Mouse (Mus musculus) hindbrain, embryonic 11.5 days (tissue): Measurements from ENCODE around the gene Ykt6. TPM values are rescaled to one million over a fixed set of nuclear protein-coding genes. Genes with fewer than 3 reads are reported as not detected.

ENCODE experiments used
- ATAC-seq: fragments of 200-750 bp; cut with Nextera tagmentation; 2 replicates; pipeline ENCODE4 v1.8.0; 2017; ENCODE audit warnings: mild to moderate bottlenecking, moderate TSS enrichment, moderate library complexity; ENCODE audit not compliant: low FRiP score
- DNase-seq: peaks from one replicate; pipeline ENCODE4 v3.0.0-alpha.2; 2015; ENCODE audit warnings: low spot score
- H3K27ac ChIP-seq: fragments of 300-500 bp; sonication (generic); 2 replicates; pipeline ENCODE4 v1.5.1; 2014; ENCODE audit warnings: mild to moderate bottlenecking, low read depth, low read length
- H3K27me3 ChIP-seq: fragments of 300-500 bp; sonication (generic); 2 replicates; pipeline ENCODE4 v1.6.1; 2014; ENCODE audit warnings: mild to moderate bottlenecking, low read length, moderate library complexity, mixed read lengths; ENCODE audit not compliant: control insufficient read depth, insufficient read depth
- H3K36me3 ChIP-seq: fragments of 300-500 bp; sonication (generic); 2 replicates; pipeline ENCODE4 v1.6.1; 2014; ENCODE audit warnings: mild to moderate bottlenecking, low read length, moderate library complexity, mixed read lengths; ENCODE audit not compliant: control insufficient read depth, insufficient read depth
- H3K4me1 ChIP-seq: fragments of 300-500 bp; sonication (generic); replicated peaks from 2 replicates; pipeline ENCODE4 v1.6.1; 2014; ENCODE audit warnings: low read length, mixed read lengths; ENCODE audit not compliant: control insufficient read depth, insufficient read depth
- H3K4me2 ChIP-seq: fragments of 300-500 bp; sonication (generic); replicated peaks from 2 replicates; pipeline ENCODE4 v1.6.1; 2014; ENCODE audit warnings: mild to moderate bottlenecking, low read depth, low read length
- H3K4me3 ChIP-seq: fragments of 300-500 bp; sonication (generic); 2 replicates; pipeline ENCODE4 v1.5.1; 2014; ENCODE audit warnings: low read depth, low read length
- H3K9ac ChIP-seq: fragments of 300-500 bp; sonication (generic); 2 replicates; pipeline ENCODE4 v1.6.1; 2014; ENCODE audit warnings: low read depth, low read length
- H3K9me3 ChIP-seq: fragments of 300-500 bp; sonication (generic); 2 replicates; pipeline ENCODE4 v1.6.1; 2016; ENCODE audit warnings: low read length; ENCODE audit not compliant: control insufficient read depth
- WGBS: fragments of 180-500 bp; shearing (Covaris S2); extraction: QIAGEN DNeasy Blood & Tissue Kit; methylation state at CpG from one replicate; pipeline ENCODE4 v1.1.7; 2014; 5-methylcytosine and 5-hydroxymethylcytosine counted together
- polyA plus RNA-seq: library from polyadenylated mRNA; unstranded; fragments of >200 nt; fragmentation: Nextera tagmentation; extraction: Ambion mirVana; gene quantifications from 2 replicates; pipeline ENCODE4 v1.2.1, GENCODE M21; 2014

The Ykt6 gene
- 30.2 and 31.9 TPM in 2 replicates for polyA plus RNA-seq

- H3K4me2 ChIP-seq = peak within 1 kb of the TSS; percentile 81
- peak within 1 kb of the TSS; percentile 92 for H3K9ac ChIP-seq
- no peaks in the 10 kb centered on the region for H3K27me3 ChIP-seq
- DNase-seq = peak; percentile 99
- ATAC-seq = peak; percentile 95
- no peaks in the 10 kb centered on the region for H3K36me3 ChIP-seq
- no peaks in the 10 kb centered on the region for H3K9me3 ChIP-seq
- under 1% methylated on average over 68 of the region's 71 CpGs for WGBS
- H3K27ac ChIP-seq = peak within 1 kb of the TSS; percentile 88
- H3K4me3 ChIP-seq = peak within 1 kb of the TSS; percentile 92
- H3K4me1 ChIP-seq = no peaks in the 10 kb centered on the region
Measured at GRCm38 (mm10) chr11:5955546-5956276, at the start of gene Ykt6. Gene Ykt6 (plus strand): TSS chr11:5955693.

- no peaks in the 10 kb centered on the region for H3K27me3 ChIP-seq
- no peaks in the 10 kb centered on the region for H3K9me3 ChIP-seq
- WGBS = 88% methylated on average over 10 of the region's 10 CpGs
- H3K4me1 ChIP-seq = peaks cover 5% of the 10 kb centered on the region; the same call in 1 of the 2 replicates
- no peak overlapping the region for H3K4me3 ChIP-seq
- H3K9ac ChIP-seq = no peak overlapping the region
- H3K27ac ChIP-seq = no peak overlapping the region
- no peak overlapping the region for H3K4me2 ChIP-seq
- H3K36me3 ChIP-seq = no peaks in the 10 kb centered on the region
- DNase-seq = no peak
- ATAC-seq = no peak
Measured at GRCm38 (mm10) chr11:5905778-5906518, 49.5 kb upstream of the Ykt6 start.

- H3K9me3 ChIP-seq = no peaks in the 10 kb centered on the region
- H3K9ac ChIP-seq = no peak overlapping the region
- H3K27ac ChIP-seq = no peak overlapping the region
- no peaks in the 10 kb centered on the region; the same call in 1 of the 2 replicates for H3K4me1 ChIP-seq
- DNase-seq (no peak), ATAC-seq (no peak)
- no peak overlapping the region for H3K4me3 ChIP-seq
- H3K4me2 ChIP-seq = no peak overlapping the region
- WGBS = 48% methylated on average over 5 of the region's 5 CpGs
- no peaks in the 10 kb centered on the region for H3K27me3 ChIP-seq
- no peaks in the 10 kb centered on the region for H3K36me3 ChIP-seq
Measured at GRCm38 (mm10) chr11:5907096-5907495, 48.4 kb upstream of the Ykt6 start.

GRCm38 (mm10) chr11:5908642-5909041 lies 46.9 kb upstream of the Ykt6 start:
- Histone ChIP-seq H3K9ac (no peak overlapping the region), H3K27ac (no peak overlapping the region), H3K9me3 (no peaks in the 10 kb centered on the region), H3K27me3 (no peaks in the 10 kb centered on the region), H3K36me3 (no peaks in the 10 kb centered on the region), H3K4me1 (no peaks in the 10 kb centered on the region), H3K4me2 (no peak overlapping the region), H3K4me3 (no peak overlapping the region)
- 89% methylated on average over 4 of the region's 4 CpGs for WGBS
- DNase-seq (no peak), ATAC-seq (no peak)

- H3K4me2 ChIP-seq = no peak overlapping the region
- H3K4me3 ChIP-seq = no peak overlapping the region
- H3K9me3 ChIP-seq = no peaks in the 10 kb centered on the region
- no peaks in the 10 kb centered on the region for H3K27me3 ChIP-seq
- H3K9ac ChIP-seq = no peak overlapping the region
- 31% methylated on average over 5 of the region's 5 CpGs for WGBS
- no peak overlapping the region for H3K27ac ChIP-seq
- H3K4me1 ChIP-seq = no peaks in the 10 kb centered on the region
- no peaks in the 10 kb centered on the region for H3K36me3 ChIP-seq
- DNase-seq = peak; percentile 67
- ATAC-seq = no peak
Measured at GRCm38 (mm10) chr11:5912635-5913034, 42.9 kb upstream of the Ykt6 start.

GRCm38 (mm10) chr11:5913256-5913655 lies 42.2 kb upstream of the Ykt6 start:
- Histone ChIP-seq H3K4me1 (no peaks in the 10 kb centered on the region), H3K4me3 (no peak overlapping the region), H3K9me3 (no peaks in the 10 kb centered on the region), H3K9ac (no peak overlapping the region), H3K27ac (no peak overlapping the region), H3K27me3 (no peaks in the 10 kb centered on the region), H3K36me3 (no peaks in the 10 kb centered on the region), H3K4me2 (no peak overlapping the region)
- no peak for DNase-seq
- WGBS = 82% methylated on average over 8 of the region's 8 CpGs
- ATAC-seq = no peak

GRCm38 (mm10) chr11:5913936-5914335 lies 41.6 kb upstream of the Ykt6 start:
- ATAC-seq (no peak), DNase-seq (no peak)
- Histone ChIP-seq H3K27ac (no peak overlapping the region), H3K36me3 (no peaks in the 10 kb centered on the region), H3K27me3 (no peaks in the 10 kb centered on the region), H3K4me3 (no peak overlapping the region), H3K9me3 (no peaks in the 10 kb centered on the region), H3K4me2 (no peak overlapping the region), H3K4me1 (no peaks in the 10 kb centered on the region), H3K9ac (no peak overlapping the region)
- 78% methylated on average over 4 of the region's 4 CpGs for WGBS

- DNase-seq = no peak
- Histone ChIP-seq H3K9ac (no peak overlapping the region), H3K4me2 (no peak overlapping the region), H3K27ac (no peak overlapping the region), H3K36me3 (no peaks in the 10 kb centered on the region), H3K4me3 (no peak overlapping the region), H3K4me1 (no peaks in the 10 kb centered on the region), H3K27me3 (no peaks in the 10 kb centered on the region), H3K9me3 (no peaks in the 10 kb centered on the region)
- ATAC-seq = no peak
- WGBS = 63% methylated on average over 5 of the region's 5 CpGs
Measured at GRCm38 (mm10) chr11:5914940-5915339, 40.6 kb upstream of the Ykt6 start.
